Mouse (Mus musculus) left cerebral cortex, adult 11 months (tissue): ENCODE results near the gene Vwa2.

Experiments
- DNase-seq: peaks from one replicate; pipeline ENCODE4 v3.0.0; 2022; ENCODE audit warnings: low spot score

Gene Vwa2

GRCm38 (mm10) chr19:56949868-56950267 lies 75.8 kb downstream of the Vwa2 start:
- DNase-seq, result no peak

GRCm38 (mm10) chr19:56950818-56951217 lies 76.8 kb downstream of the Vwa2 start:
- DNase-seq, result no peak

- no peak for DNase-seq
Observed at GRCm38 (mm10) chr19:56953856-56954255, 79.8 kb downstream of the Vwa2 start.

GRCm38 (mm10) chr19:56954857-56955256 lies 80.8 kb downstream of the Vwa2 start:
- DNase-seq, result no peak

GRCm38 (mm10) chr19:56955568-56956513 lies 81.8 kb downstream of the Vwa2 start:
- no peak for DNase-seq

- DNase-seq, result no peak
Observed at GRCm38 (mm10) chr19:56958011-56958410, 84.0 kb downstream of the Vwa2 start.

GRCm38 (mm10) chr19:56958582-56959021 lies 84.6 kb downstream of the Vwa2 start:
- DNase-seq, result no peak

GRCm38 (mm10) chr19:56959057-56959456 lies 85.0 kb downstream of the Vwa2 start:
- no peak for DNase-seq

- no peak for DNase-seq
Observed at GRCm38 (mm10) chr19:56959601-56960000, 85.6 kb downstream of the Vwa2 start.
